In genomic region chr16:11176884-11177244, GRCm38 (mm10) we compare ENCODE assay signal across 8 mouse cellular contexts. TPM values are rescaled to one million over a fixed set of nuclear protein-coding genes. Genes with fewer than 3 reads are reported as not detected.
A peak's percentile ranks its signal among the peaks of the same experiment; 100 is the strongest.
DNase-seq lines count a peak whose midpoint lies in the region; ATAC-seq and TF ChIP-seq lines count a peak whose summit lies in the region.

No protein-coding gene starts in this region.

- no peaks in the 10 kb centered on the region for H3K36me3 ChIP-seq in C2C12 (ENCODE audit: control insufficient read depth, insufficient read depth)
- H3K36me3 ChIP-seq in forebrain, embryonic 15.5 days: no peaks in the 10 kb centered on the region
- no peaks in the 10 kb centered on the region for H3K36me3 ChIP-seq in liver, embryonic 14.5 days (replicated peaks; ENCODE audit: control insufficient read depth, insufficient read depth, low read depth)

- no peak for TF ChIP-seq EP300 in liver, embryonic 14.5 days (IDR thresholded peaks at IDR 0.05; ENCODE audit: low read depth)

- H3K27me3 ChIP-seq in C2C12 (ENCODE audit: control insufficient read depth, insufficient read depth, insufficient read length): no peaks in the 10 kb centered on the region
- H3K27me3 ChIP-seq in forebrain, embryonic 15.5 days: no peaks in the 10 kb centered on the region
- no peaks in the 10 kb centered on the region; the same call in 1 of the 2 replicates for H3K27me3 ChIP-seq in liver, embryonic 14.5 days (ENCODE audit: control insufficient read depth, insufficient read depth, low read length)

- no peak overlapping the region for H3K27ac ChIP-seq in forebrain, embryonic 15.5 days (replicated peaks)
- H3K27ac ChIP-seq in liver, embryonic 14.5 days: peak overlapping the region; percentile 78

- no peak for TF ChIP-seq CTCF in C2C12 (IDR thresholded peaks at IDR 0.05; ENCODE audit: control insufficient read depth, insufficient read depth, insufficient read length)
- TF ChIP-seq CTCF in liver, embryonic 14.5 days (IDR thresholded peaks at IDR 0.05; ENCODE audit: low read depth): no peak

- ATAC-seq in forebrain, embryonic 15.5 days (replicated peaks): no peak
- no peak for ATAC-seq in liver, embryonic 14.5 days (ENCODE audit: insufficient read depth)

- H3ac ChIP-seq in C2C12 (ENCODE audit: control insufficient read depth, insufficient read length, low read depth): peak overlapping the region; percentile 52

- H3K4me2 ChIP-seq in forebrain, embryonic 15.5 days (replicated peaks): peak overlapping the region; percentile 69
- peak overlapping the region; percentile 93 for H3K4me2 ChIP-seq in liver, embryonic 14.5 days (ENCODE audit: low read depth)

- no peaks in the 10 kb centered on the region for H3K9me3 ChIP-seq in forebrain, embryonic 15.5 days
- no peaks in the 10 kb centered on the region for H3K9me3 ChIP-seq in liver, embryonic 14.5 days (ENCODE audit: control insufficient read depth, low read length)

- peak; percentile 87 for DNase-seq in heart, adult 11 months
- no peak for DNase-seq in heart, postnatal 14 days
- DNase-seq in liver, embryonic 14.5 days (ENCODE audit: low read depth in 3 of 3, low spot score in 3 of 3): no peak
- DNase-seq in right cerebral cortex, postnatal 14 days: no peak
- DNase-seq in right cerebral cortex, adult 2 months (ENCODE audit: low spot score in 2 of 2): no peak
- no peak for DNase-seq in thymus, postnatal 10 days (ENCODE audit: low spot score in 2 of 2)

- H3K4me3 ChIP-seq in C2C12 (ENCODE audit: insufficient read depth, poor library complexity, severe bottlenecking): peak overlapping the region; percentile 86
- peak overlapping the region; percentile 87 for H3K4me3 ChIP-seq in forebrain, embryonic 15.5 days
- peak overlapping the region; percentile 77 to 99 for H3K4me3 ChIP-seq in liver, embryonic 14.5 days (ENCODE audit: insufficient read depth in 1 of 2, low read depth in 2 of 2, low read length in 2 of 2)

- intact Hi-C loops in heart, postnatal 14 days (cut with DNase I): loop anchor here (5.0 kb wide), 2 partner anchors 140 to 305 kb away; no protein-coding TSS in a partner anchor

- H3K79me3 ChIP-seq in C2C12 (ENCODE audit: low read depth): peaks cover 32% of the 10 kb centered on the region

- H3K4me1 ChIP-seq in forebrain, embryonic 15.5 days: peaks cover 17% of the 10 kb centered on the region
- H3K4me1 ChIP-seq in liver, embryonic 14.5 days (replicated peaks; ENCODE audit: control insufficient read depth in 2 of 2, insufficient read depth in 2 of 2, low read length in 1 of 2): peaks cover 10 to 15% of the 10 kb centered on the region in 2 experiments

- peak overlapping the region; percentile 76; the same call in 1 of the 2 replicates for H3K9ac ChIP-seq in forebrain, embryonic 15.5 days (replicated peaks)
- peak overlapping the region; percentile 97 for H3K9ac ChIP-seq in liver, embryonic 14.5 days (replicated peaks)

- 3% methylated on average over 4 of the region's 4 CpGs for WGBS in forebrain, embryonic 15.5 days
- WGBS in liver, embryonic 14.5 days (ENCODE audit: insufficient replicate concordance): 4% methylated on average over 4 of the region's 4 CpGs

- H3K79me2 ChIP-seq in C2C12 (ENCODE audit: control insufficient read depth, insufficient read depth): peaks cover 42% of the 10 kb centered on the region

TF ChIP-seq in C2C12, 6 proteins besides CTCF, POLR2A, EP300 and RAD21:
- TF ChIP-seq FOSL1 (IDR thresholded peaks at IDR 0.05; ENCODE audit: insufficient read depth, low read length, poor library complexity, severe bottlenecking) (no peak), MAX (IDR thresholded peaks at IDR 0.05) (no peak), MYOD1 (IDR thresholded peaks at IDR 0.05; ENCODE audit: control insufficient read depth, insufficient read length, low read depth) (no peak), USF1 (IDR thresholded peaks at IDR 0.05; ENCODE audit: low read depth) (no peak), MYOG (IDR thresholded peaks at IDR 0.05; ENCODE audit: control insufficient read depth, extremely low read depth, insufficient read length) (no peak), CEBPB (IDR thresholded peaks at IDR 0.05; ENCODE audit: low read depth) (no peak)

RNA-seq across cellular contexts. Expression of gene Zc3h7a, which starts 0.7 kb away (rescaled TPM):
- total RNA-seq in heart, postnatal 14 days (2021): 10 to 100 TPM; 38.8 to 39.5 TPM
- polyA plus RNA-seq in C2C12 (2012; fragmentation: generic; extraction: Trizol): 10.2 TPM
- 72.9 and 74.8 TPM in 2 replicates for polyA plus RNA-seq in forebrain, embryonic 15.5 days (2015; fragmentation: Nextera tagmentation; extraction: Ambion mirVana)
- 31.6 and 52.6 TPM in 2 replicates for polyA plus RNA-seq in liver, embryonic 14.5 days (2012; rRNA removed)
- 26.2 and 28.9 TPM in 2 replicates for polyA plus RNA-seq in liver, embryonic 14.5 days (2014; fragmentation: Nextera tagmentation; extraction: Ambion mirVana)

RNA-seq across cellular contexts. Expression of gene Rsl1d1, which starts 26.3 kb away (rescaled TPM):
- 10 to 100 TPM; 49.1 to 49.9 TPM for total RNA-seq in heart, postnatal 14 days (2021)
- polyA plus RNA-seq in C2C12 (2012; fragmentation: generic; extraction: Trizol): 62.7 TPM
- polyA plus RNA-seq in forebrain, embryonic 15.5 days (2015; fragmentation: Nextera tagmentation; extraction: Ambion mirVana): 155 and 157 TPM in 2 replicates
- polyA plus RNA-seq in liver, embryonic 14.5 days (2012; rRNA removed): 19.4 and 43.6 TPM in 2 replicates
- polyA plus RNA-seq in liver, embryonic 14.5 days (2014; fragmentation: Nextera tagmentation; extraction: Ambion mirVana): 109 and 117 TPM in 2 replicates

RNA-seq across cellular contexts. Expression of gene Txndc11, which starts 42.4 kb away (rescaled TPM):
- 10 to 100 TPM; 17.9 to 19.4 TPM for total RNA-seq in heart, postnatal 14 days (2021)
- 13.8 TPM for polyA plus RNA-seq in C2C12 (2012; fragmentation: generic; extraction: Trizol)
- 32.1 and 34.4 TPM in 2 replicates for polyA plus RNA-seq in forebrain, embryonic 15.5 days (2015; fragmentation: Nextera tagmentation; extraction: Ambion mirVana)
- polyA plus RNA-seq in liver, embryonic 14.5 days (2012; rRNA removed): 8.8 and 8.9 TPM in 2 replicates
- 13.4 and 16.8 TPM in 2 replicates for polyA plus RNA-seq in liver, embryonic 14.5 days (2014; fragmentation: Nextera tagmentation; extraction: Ambion mirVana)
